ENCODE assay signal across 9 mouse cellular contexts in the genomic region with DNA sequence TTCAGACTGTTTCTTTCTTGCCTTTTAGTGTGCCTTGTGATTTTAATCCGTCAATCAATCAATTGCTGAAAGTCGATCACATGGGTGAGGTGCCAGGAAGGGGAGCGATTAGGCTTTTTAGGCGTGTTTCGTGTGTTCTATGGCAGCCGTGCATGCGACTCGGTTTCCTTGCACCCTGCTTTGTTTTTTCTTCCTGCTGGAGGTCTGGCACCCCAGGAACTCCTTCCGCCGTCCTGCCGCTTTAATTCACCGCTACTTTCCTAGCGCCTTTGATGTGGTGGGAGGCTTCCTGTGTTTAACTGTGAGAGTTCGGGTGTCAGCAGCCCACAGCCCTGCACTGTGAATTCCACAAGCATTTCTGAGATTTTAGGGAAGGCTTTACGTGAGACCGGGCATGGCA. TPM values are rescaled to one million over a fixed set of nuclear protein-coding genes. Genes with fewer than 3 reads are reported as not detected.
DNase-seq lines count a peak whose midpoint lies in the region; ATAC-seq and TF ChIP-seq lines count a peak whose summit lies in the region.
"Had no signal": no experiment of that assay in that cellular context is flagged by ENCODE, and none has a peak within 500 bp of the region (broad histone marks: within the 10 kb centered on the region; RNA-seq: fewer than 3 reads in every experiment).

No protein-coding gene starts in this region.

- H3K9me3 ChIP-seq in kidney, embryonic 15.5 days (replicated peaks): no peaks in the 10 kb centered on the region
- no peaks in the 10 kb centered on the region for H3K9me3 ChIP-seq in intestine, postnatal 0 days (ENCODE audit: control insufficient read depth)
- no peaks in the 10 kb centered on the region for H3K9me3 ChIP-seq in stomach, embryonic 15.5 days

- TF ChIP-seq CTCF in kidney, adult 2 months (conservative IDR thresholded peaks at IDR 0.05; ENCODE audit: insufficient read depth, insufficient read length, low read depth, low read length): no peak
- no peak for TF ChIP-seq CTCF in intestine, postnatal 0 days (IDR thresholded peaks at IDR 0.05; ENCODE audit: low read depth)

- H3K36me3 ChIP-seq in kidney, embryonic 15.5 days: no peaks in the 10 kb centered on the region
- no peaks in the 10 kb centered on the region for H3K36me3 ChIP-seq in kidney, adult 2 months (ENCODE audit: control insufficient read depth, insufficient read depth, low read length)
- no peaks in the 10 kb centered on the region for H3K36me3 ChIP-seq in intestine, postnatal 0 days (ENCODE audit: control insufficient read depth, insufficient read depth)
- no peaks in the 10 kb centered on the region for H3K36me3 ChIP-seq in stomach, embryonic 15.5 days

- no peak for ATAC-seq in kidney, embryonic 15.5 days (replicated peaks; ENCODE audit: low FRiP score)
- ATAC-seq in intestine, postnatal 0 days: no peak
- ATAC-seq in stomach, embryonic 15.5 days (ENCODE audit: insufficient read depth, low FRiP score, low read depth): no peak

- no peak overlapping the region for H3K27ac ChIP-seq in kidney, embryonic 15.5 days
- no peak overlapping the region for H3K27ac ChIP-seq in kidney, adult 2 months (ENCODE audit: insufficient read depth, low read depth, low read length)
- H3K27ac ChIP-seq in intestine, postnatal 0 days (ENCODE audit: low read depth, low read length): no peak overlapping the region
- no peak overlapping the region for H3K27ac ChIP-seq in stomach, embryonic 15.5 days
- H3K27ac ChIP-seq: macrophage had no signal

- peak overlapping the region; percentile 66 for H3K4me2 ChIP-seq in kidney, embryonic 15.5 days
- peak overlapping the region; percentile 52 for H3K4me2 ChIP-seq in intestine, postnatal 0 days (replicated peaks; ENCODE audit: low read depth)
- peak overlapping the region; percentile 47 for H3K4me2 ChIP-seq in stomach, embryonic 15.5 days

- 0 out of 2 replicates have a peak, but pooled peaks cover 3% of the 10 kb centered on the region for H3K27me3 ChIP-seq in kidney, embryonic 15.5 days
- peaks cover 2% of the 10 kb centered on the region; the same call in 1 of the 2 replicates for H3K27me3 ChIP-seq in kidney, adult 2 months (replicated peaks; ENCODE audit: control insufficient read depth, insufficient read depth, low read length)
- 0 out of 2 replicates have a peak, but pooled peaks cover 3% of the 10 kb centered on the region for H3K27me3 ChIP-seq in intestine, postnatal 0 days (replicated peaks; ENCODE audit: control insufficient read depth, insufficient read depth, low read length)
- peaks cover 4% of the 10 kb centered on the region; the same call in 1 of the 2 replicates for H3K27me3 ChIP-seq in stomach, embryonic 15.5 days (replicated peaks)

- H3K9ac ChIP-seq in kidney, embryonic 15.5 days: peak overlapping the region; percentile 27; the same call in 1 of the 2 replicates
- H3K9ac ChIP-seq in intestine, postnatal 0 days (ENCODE audit: low read depth, low read length): no peak overlapping the region
- H3K9ac ChIP-seq in stomach, embryonic 15.5 days: no peak overlapping the region

- DNase-seq in kidney, adult 2 months: no peak
- peak; percentile 36 for DNase-seq in embryo, embryonic 9.5 days (ENCODE audit: extremely low spot score)
- no peak for DNase-seq in ovary, postnatal 36 days (ENCODE audit: low spot score)
- no peak for DNase-seq in gastrocnemius, postnatal 4 days (ENCODE audit: low spot score in 2 of 2)
- no peak for DNase-seq in kidney, adult 11 months

- under 1% methylated on average over 16 of the region's 16 CpGs for WGBS in kidney, embryonic 15.5 days
- 5% methylated on average over 16 of the region's 16 CpGs for WGBS in kidney, adult 2 months
- 4% methylated on average over 16 of the region's 16 CpGs for WGBS in intestine, postnatal 0 days
- 2% methylated on average over 16 of the region's 16 CpGs for WGBS in stomach, embryonic 15.5 days

- H3K4me1 ChIP-seq in kidney, embryonic 15.5 days: peaks cover 26% of the 10 kb centered on the region
- no peaks in the 10 kb centered on the region for H3K4me1 ChIP-seq in kidney, adult 2 months (ENCODE audit: control insufficient read depth, insufficient read depth, low read length)
- 0 out of 2 replicates have a peak, but pooled peaks cover 4% of the 10 kb centered on the region for H3K4me1 ChIP-seq in intestine, postnatal 0 days (replicated peaks; ENCODE audit: control insufficient read depth, insufficient read depth, low read length)
- H3K4me1 ChIP-seq in stomach, embryonic 15.5 days: peaks cover 11% of the 10 kb centered on the region; the same call in 1 of the 2 replicates

- no peak for TF ChIP-seq POLR2A in kidney, adult 2 months (IDR thresholded peaks at IDR 0.05; ENCODE audit: low read depth, low read length)

- peak overlapping the region; percentile 36 for H3K4me3 ChIP-seq in kidney, embryonic 15.5 days (replicated peaks)
- H3K4me3 ChIP-seq in kidney, adult 2 months (ENCODE audit: insufficient read depth, low read depth, low read length): no peak overlapping the region
- 0 out of 2 replicates have a peak overlapping the region, but pooled peaks have one; percentile 4 for H3K4me3 ChIP-seq in intestine, postnatal 0 days (ENCODE audit: low read depth, low read length)
- peak overlapping the region; percentile 7; the same call in 1 of the 2 replicates for H3K4me3 ChIP-seq in stomach, embryonic 15.5 days (replicated peaks)

RNA-seq across cellular contexts. Expression of a gene that starts 10.2 kb away (rescaled TPM):
- 14.6 and 16.4 TPM in 2 replicates for polyA plus RNA-seq in kidney, embryonic 15.5 days (2015; fragmentation: Nextera tagmentation; extraction: Ambion mirVana)
- 2.6 and 2.7 TPM in 2 replicates for polyA plus RNA-seq in kidney, adult 2 months (2012; rRNA removed)
- 4.7 and 6.1 TPM in 2 replicates for polyA plus RNA-seq in intestine, postnatal 0 days (2015; fragmentation: Nextera tagmentation; extraction: Ambion mirVana)
- polyA plus RNA-seq in stomach, embryonic 15.5 days (2015; fragmentation: Nextera tagmentation; extraction: Ambion mirVana): 23.6 and 28.5 TPM in 2 replicates
- total RNA-seq in gastrocnemius, postnatal 4 days (2021): 10 to 100 TPM; 11.9 to 16.6 TPM
- polyA plus RNA-seq: macrophage had no signal
